Mouse (Mus musculus): Measurements from ENCODE around the gene Hoxd8. TPM values are rescaled to one million over a fixed set of nuclear protein-coding genes. Genes with fewer than 3 reads are reported as not detected.

Gene Hoxd8
- polyA plus RNA-seq, 1 experiment from 2014 or later, result 45.6 TPM

GRCm38 (mm10) chr2:74690338-74690716, 14.1 kb upstream of the Hoxd8 start:
- H3K27ac ChIP-seq (ENCODE audit: low read length), result peak overlapping the region; percentile 94
- peaks cover 23% of the 10 kb centered on the region for H3K4me1 ChIP-seq (ENCODE audit: insufficient read depth, low read length)
- no peaks in the 10 kb centered on the region for H3K9me3 ChIP-seq (ENCODE audit: low read length)
- WGBS, result 10% methylated on average over 8 of the region's 8 CpGs
- H3K4me2 ChIP-seq (replicated peaks; ENCODE audit: low read depth, low read length), result peak overlapping the region; percentile 80
- H3K9ac ChIP-seq (replicated peaks; ENCODE audit: low read length), result peak overlapping the region; percentile 83
- H3K4me3 ChIP-seq (ENCODE audit: low read length), result peak overlapping the region; percentile 48
- H3K27me3 ChIP-seq (ENCODE audit: insufficient read depth, low read length), result peaks cover 3% of the 10 kb centered on the region; the same call in 1 of the 2 replicates
- no peak for ATAC-seq (ENCODE audit: low FRiP score, low TSS enrichment)
- no peaks in the 10 kb centered on the region; the same call in 1 of the 2 replicates for H3K36me3 ChIP-seq (ENCODE audit: insufficient read depth, low read length)

- Histone ChIP-seq H3K4me3 (ENCODE audit: low read length) (peak within 1 kb of the TSS; percentile 82), H3K27ac (ENCODE audit: low read length) (peak within 1 kb of the TSS; percentile 98), H3K36me3 (ENCODE audit: insufficient read depth, low read length) (no peaks in the 10 kb centered on the region; the same call in 1 of the 2 replicates), H3K9ac (replicated peaks; ENCODE audit: low read length) (peak within 1 kb of the TSS; percentile 92), H3K9me3 (ENCODE audit: low read length) (no peaks in the 10 kb centered on the region), H3K27me3 (ENCODE audit: insufficient read depth, low read length) (peaks cover 3% of the 10 kb centered on the region; the same call in 1 of the 2 replicates), H3K4me2 (replicated peaks; ENCODE audit: low read depth, low read length) (peak within 1 kb of the TSS; percentile 80), H3K4me1 (ENCODE audit: insufficient read depth, low read length) (peaks cover 33% of the 10 kb centered on the region)
- under 1% methylated on average over 56 of the region's 56 CpGs for WGBS
- ATAC-seq (ENCODE audit: low FRiP score, low TSS enrichment), result peak; percentile 90
Observed at GRCm38 (mm10) chr2:74691022-74691951, 13.1 kb upstream of the Hoxd8 start, which contains the start of gene Hoxd10. Gene Hoxd10 (plus strand): TSS chr2:74691924.

- peaks cover 3% of the 10 kb centered on the region; the same call in 1 of the 2 replicates for H3K27me3 ChIP-seq (ENCODE audit: insufficient read depth, low read length)
- peak overlapping the region; percentile 80 for H3K4me2 ChIP-seq (replicated peaks; ENCODE audit: low read depth, low read length)
- 2% methylated on average over 35 of the region's 35 CpGs for WGBS
- peak overlapping the region; percentile 92 for H3K9ac ChIP-seq (replicated peaks; ENCODE audit: low read length)
- H3K4me1 ChIP-seq (ENCODE audit: insufficient read depth, low read length), result peaks cover 42% of the 10 kb centered on the region
- H3K27ac ChIP-seq (ENCODE audit: low read length), result peak overlapping the region; percentile 98
- H3K4me3 ChIP-seq (ENCODE audit: low read length), result peak overlapping the region; percentile 82
- no peaks in the 10 kb centered on the region for H3K9me3 ChIP-seq (ENCODE audit: low read length)
- H3K36me3 ChIP-seq (ENCODE audit: insufficient read depth, low read length), result no peaks in the 10 kb centered on the region; the same call in 1 of the 2 replicates
- no peak for ATAC-seq (ENCODE audit: low FRiP score, low TSS enrichment)
Observed at GRCm38 (mm10) chr2:74691995-74692807, 12.2 kb upstream of the Hoxd8 start.

- Histone ChIP-seq H3K4me3 (ENCODE audit: low read length) (peak overlapping the region; percentile 82), H3K36me3 (ENCODE audit: insufficient read depth, low read length) (no peaks in the 10 kb centered on the region; the same call in 1 of the 2 replicates), H3K9ac (replicated peaks; ENCODE audit: low read length) (peak overlapping the region; percentile 92), H3K4me2 (replicated peaks; ENCODE audit: low read depth, low read length) (peak overlapping the region; percentile 80), H3K27me3 (ENCODE audit: insufficient read depth, low read length) (peaks cover 3% of the 10 kb centered on the region; the same call in 1 of the 2 replicates), H3K27ac (ENCODE audit: low read length) (peak overlapping the region; percentile 98), H3K4me1 (ENCODE audit: insufficient read depth, low read length) (peaks cover 42% of the 10 kb centered on the region), H3K9me3 (ENCODE audit: low read length) (no peaks in the 10 kb centered on the region)
- no peak for ATAC-seq (ENCODE audit: low FRiP score, low TSS enrichment)
- 4% methylated on average over 20 of the region's 20 CpGs for WGBS
Observed at GRCm38 (mm10) chr2:74692808-74693431, 11.5 kb upstream of the Hoxd8 start.

GRCm38 (mm10) chr2:74693432-74693827, 11.0 kb upstream of the Hoxd8 start:
- Histone ChIP-seq H3K4me2 (replicated peaks; ENCODE audit: low read depth, low read length) (peak overlapping the region; percentile 80), H3K9me3 (ENCODE audit: low read length) (no peaks in the 10 kb centered on the region), H3K27ac (ENCODE audit: low read length) (peak overlapping the region; percentile 98), H3K4me1 (ENCODE audit: insufficient read depth, low read length) (peaks cover 39% of the 10 kb centered on the region), H3K36me3 (ENCODE audit: insufficient read depth, low read length) (no peaks in the 10 kb centered on the region; the same call in 1 of the 2 replicates), H3K9ac (replicated peaks; ENCODE audit: low read length) (peak overlapping the region; percentile 92), H3K27me3 (ENCODE audit: insufficient read depth, low read length) (no peaks in the 10 kb centered on the region), H3K4me3 (ENCODE audit: low read length) (peak overlapping the region; percentile 82)
- WGBS, result 28% methylated on average over 4 of the region's 4 CpGs
- no peak for ATAC-seq (ENCODE audit: low FRiP score, low TSS enrichment)

- H3K9ac ChIP-seq (replicated peaks; ENCODE audit: low read length), result peak overlapping the region; percentile 92
- H3K27me3 ChIP-seq (ENCODE audit: insufficient read depth, low read length), result no peaks in the 10 kb centered on the region
- H3K27ac ChIP-seq (ENCODE audit: low read length), result peak overlapping the region; percentile 98
- H3K4me1 ChIP-seq (ENCODE audit: insufficient read depth, low read length), result peaks cover 39% of the 10 kb centered on the region
- H3K4me3 ChIP-seq (ENCODE audit: low read length), result peak overlapping the region; percentile 82
- ATAC-seq (ENCODE audit: low FRiP score, low TSS enrichment), result no peak
- WGBS, result 5% methylated on average over 16 of the region's 16 CpGs
- H3K4me2 ChIP-seq (replicated peaks; ENCODE audit: low read depth, low read length), result peak overlapping the region; percentile 80
- H3K36me3 ChIP-seq (ENCODE audit: insufficient read depth, low read length), result no peaks in the 10 kb centered on the region; the same call in 1 of the 2 replicates
- no peaks in the 10 kb centered on the region for H3K9me3 ChIP-seq (ENCODE audit: low read length)
Observed at GRCm38 (mm10) chr2:74694066-74694465, 10.3 kb upstream of the Hoxd8 start.

GRCm38 (mm10) chr2:74695383-74695782, 9.0 kb upstream of the Hoxd8 start:
- Histone ChIP-seq H3K4me3 (ENCODE audit: low read length) (peak overlapping the region; percentile 82), H3K27ac (ENCODE audit: low read length) (peak overlapping the region; percentile 99; the same call in 1 of the 2 replicates), H3K36me3 (ENCODE audit: insufficient read depth, low read length) (no peaks in the 10 kb centered on the region; the same call in 1 of the 2 replicates), H3K4me2 (replicated peaks; ENCODE audit: low read depth, low read length) (peak overlapping the region; percentile 80), H3K9ac (replicated peaks; ENCODE audit: low read length) (peak overlapping the region; percentile 99), H3K4me1 (ENCODE audit: insufficient read depth, low read length) (peaks cover 46% of the 10 kb centered on the region), H3K27me3 (ENCODE audit: insufficient read depth, low read length) (no peaks in the 10 kb centered on the region), H3K9me3 (ENCODE audit: low read length) (no peaks in the 10 kb centered on the region)
- WGBS, result 41% methylated on average over 1 of the region's 1 CpGs
- ATAC-seq (ENCODE audit: low FRiP score, low TSS enrichment), result no peak

GRCm38 (mm10) chr2:74695813-74696430, 8.5 kb upstream of the Hoxd8 start:
- peak overlapping the region; percentile 80 for H3K4me2 ChIP-seq (replicated peaks; ENCODE audit: low read depth, low read length)
- H3K27ac ChIP-seq (ENCODE audit: low read length), result peak overlapping the region; percentile 99
- no peaks in the 10 kb centered on the region for H3K9me3 ChIP-seq (ENCODE audit: low read length)
- 27% methylated on average over 7 of the region's 7 CpGs for WGBS
- peaks cover 50% of the 10 kb centered on the region for H3K4me1 ChIP-seq (ENCODE audit: insufficient read depth, low read length)
- H3K36me3 ChIP-seq (ENCODE audit: insufficient read depth, low read length), result no peaks in the 10 kb centered on the region; the same call in 1 of the 2 replicates
- H3K4me3 ChIP-seq (ENCODE audit: low read length), result peak overlapping the region; percentile 82
- H3K9ac ChIP-seq (replicated peaks; ENCODE audit: low read length), result peak overlapping the region; percentile 99
- no peak for ATAC-seq (ENCODE audit: low FRiP score, low TSS enrichment)
- no peaks in the 10 kb centered on the region for H3K27me3 ChIP-seq (ENCODE audit: insufficient read depth, low read length)

All from kidney, embryonic 16.5 days (tissue).